Mouse (Mus musculus) testis, adult 2 months (tissue): ENCODE data around the gene Caprin2.

Experiments
- CTCF ChIP-seq: fragments of 200-500 bp; IDR thresholded peaks from 2 replicates; pipeline ENCODE4 v1.5.1; 2012; ENCODE audit warnings: low read depth, mild to moderate bottlenecking, inconsistent platforms, low read length, moderate library complexity; ENCODE audit not compliant: control insufficient read depth, insufficient read depth, insufficient replicate concordance
- POLR2A ChIP-seq: fragments of 200-500 bp; IDR thresholded peaks from 2 replicates; pipeline ENCODE4 v1.6.1; 2012; ENCODE audit warnings: low read depth, mild to moderate bottlenecking, inconsistent platforms, low read length, moderate library complexity; ENCODE audit not compliant: control insufficient read depth

DNA sequence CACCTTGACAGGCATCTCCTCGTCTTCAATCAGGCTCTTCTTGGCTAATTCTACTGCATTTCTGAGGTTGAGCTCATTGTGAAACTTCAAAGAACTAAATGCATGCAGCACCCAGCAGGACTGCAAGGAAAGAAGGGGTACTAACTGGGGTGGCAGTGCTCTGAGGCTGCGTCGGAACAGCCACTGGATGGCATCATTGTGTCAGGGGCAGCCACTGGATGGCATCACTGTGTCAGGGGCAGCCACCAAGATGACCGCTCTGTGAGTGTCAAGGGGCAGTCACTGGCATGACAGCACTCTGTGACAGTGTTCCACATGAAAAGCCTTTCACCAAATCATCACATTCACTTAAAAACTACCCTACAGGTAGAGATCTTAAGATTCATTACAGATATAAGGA lies 96.3 kb downstream of the Caprin2 start:
- no peak for TF ChIP-seq CTCF
- no peak for TF ChIP-seq POLR2A
